Mouse (Mus musculus) kidney, adult 2 months (tissue): Measurements from ENCODE around the gene Ctf1.

Source experiments
- CTCF ChIP-seq: fragments of 200-500 bp; conservative IDR thresholded peaks from 2 replicates; pipeline ENCODE4 v1.5.1; 2011; ENCODE audit warnings: low read depth, mild to moderate bottlenecking, control low read depth, low read length, moderate library complexity, mixed read lengths; ENCODE audit not compliant: insufficient read depth, insufficient read length
- POLR2A ChIP-seq: fragments of 200-500 bp; IDR thresholded peaks from one replicate; pipeline ENCODE4 v1.6.1; 2011; ENCODE audit warnings: low read depth, low read length, control low read depth

DNA sequence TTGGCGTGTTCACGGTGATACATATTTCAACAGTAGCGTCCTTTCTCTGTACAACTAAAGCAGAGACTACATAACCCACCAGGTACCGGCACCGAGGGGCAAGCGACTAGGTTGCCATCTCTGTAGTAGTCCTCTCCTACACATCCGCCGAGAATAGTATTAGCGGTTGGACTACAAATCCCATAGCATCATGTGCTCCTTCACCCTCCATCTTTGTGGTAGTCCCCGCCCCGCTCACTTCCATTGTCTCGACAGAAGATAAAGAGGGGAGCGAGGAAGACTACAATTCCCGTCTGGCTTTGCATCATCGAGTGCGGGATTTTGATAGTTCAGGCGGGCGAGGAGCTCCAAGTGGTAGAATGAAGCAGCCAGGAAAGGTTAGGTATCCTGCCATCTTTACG lies 32.7 kb downstream of the Ctf1 start:
- TF ChIP-seq CTCF (0 out of 2 replicates have a peak, but pooled peaks have one; percentile 0), POLR2A (no peak)
